Mouse (Mus musculus): ENCODE results near the gene M6pr. TPM values are rescaled to one million over a fixed set of nuclear protein-coding genes. Genes with fewer than 3 reads are reported as not detected.

Gene M6pr
- polyA plus RNA-seq, 1 experiment from 2014 or later = 111 TPM

DNA sequence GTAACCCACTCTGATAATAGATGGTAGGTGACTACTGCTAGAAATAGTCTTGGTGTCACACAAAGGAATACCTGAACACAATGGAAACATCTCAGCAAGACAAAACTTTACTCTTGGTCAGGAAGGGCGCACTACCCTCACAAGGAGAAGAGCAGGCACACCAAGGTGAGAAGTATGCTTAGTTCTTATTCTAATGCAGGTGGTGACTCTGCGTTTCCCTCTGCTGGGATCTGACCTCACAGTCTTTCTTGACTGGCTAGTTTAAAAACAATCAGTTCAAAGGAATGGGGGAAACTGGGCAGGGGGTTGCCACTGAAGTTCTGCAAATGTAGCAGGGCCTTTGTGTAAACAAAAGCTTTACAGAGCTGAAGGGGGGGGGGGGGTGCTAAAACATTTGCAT, 57.8 kb downstream of the M6pr start:
- Histone ChIP-seq H3K4me2 (replicated peaks; ENCODE audit: low read depth) (no peak overlapping the region), H3K36me3 (ENCODE audit: control insufficient read depth, insufficient read depth, low read length) (no peaks in the 10 kb centered on the region), H3K4me3 (ENCODE audit: low read depth, low read length) (no peak overlapping the region), H3K27ac (replicated peaks) (no peak overlapping the region), H3K9ac (ENCODE audit: low read length) (no peak overlapping the region), H3K9me3 (ENCODE audit: control insufficient read depth, low read length) (no peaks in the 10 kb centered on the region), H3K27me3 (ENCODE audit: control insufficient read depth, insufficient read depth, low read length) (no peaks in the 10 kb centered on the region), H3K4me1 (replicated peaks; ENCODE audit: control insufficient read depth, insufficient read depth) (no peaks in the 10 kb centered on the region)
- TF ChIP-seq CTCF (IDR thresholded peaks at IDR 0.05; ENCODE audit: low read depth) = no peak
- TF ChIP-seq EP300 (optimal IDR thresholded peaks at IDR 0.05) = no peak
- 34% methylated on average over 2 of the region's 2 CpGs for WGBS
- no peak for ATAC-seq (ENCODE audit: low FRiP score, low TSS enrichment)
- no peak for DNase-seq (ENCODE audit: low spot score)

- H3K9me3 ChIP-seq (ENCODE audit: control insufficient read depth, low read length) = no peaks in the 10 kb centered on the region
- H3K4me2 ChIP-seq (replicated peaks; ENCODE audit: low read depth) = no peak overlapping the region
- H3K27ac ChIP-seq (replicated peaks) = no peak overlapping the region
- H3K4me3 ChIP-seq (ENCODE audit: low read depth, low read length) = no peak overlapping the region
- ATAC-seq (ENCODE audit: low FRiP score, low TSS enrichment) (no peak), DNase-seq (ENCODE audit: low spot score) (no peak)
- no peaks in the 10 kb centered on the region for H3K4me1 ChIP-seq (replicated peaks; ENCODE audit: control insufficient read depth, insufficient read depth)
- H3K27me3 ChIP-seq (ENCODE audit: control insufficient read depth, insufficient read depth, low read length) = no peaks in the 10 kb centered on the region
- WGBS = 50% methylated on average over 3 of the region's 3 CpGs
- no peaks in the 10 kb centered on the region for H3K36me3 ChIP-seq (ENCODE audit: control insufficient read depth, insufficient read depth, low read length)
- TF ChIP-seq CTCF (IDR thresholded peaks at IDR 0.05; ENCODE audit: low read depth) (no peak), EP300 (optimal IDR thresholded peaks at IDR 0.05) (no peak)
- no peak overlapping the region for H3K9ac ChIP-seq (ENCODE audit: low read length)
Measured at GRCm38 (mm10) chr6:122366976-122367375, 58.5 kb downstream of the M6pr start.

Other genes with a start within 250 kb of the M6pr start
- 0.08 and 0.15 TPM in 2 replicates for gene Klrg1, start 25.8 kb upstream of the M6pr start, polyA plus RNA-seq (2015; fragmentation: Nextera tagmentation; extraction: Ambion mirVana)
- 5.3 and 6.1 TPM in 2 replicates for gene Phc1, start 31.8 kb downstream of the M6pr start, polyA plus RNA-seq (2015; fragmentation: Nextera tagmentation; extraction: Ambion mirVana)
- 1.7 and 2.4 TPM in 2 replicates for gene Rimklb, start 190.0 kb downstream of the M6pr start, polyA plus RNA-seq (2015; fragmentation: Nextera tagmentation; extraction: Ambion mirVana)
- 219 and 276 TPM in 2 replicates for gene Mfap5, start 197.1 kb downstream of the M6pr start, polyA plus RNA-seq (2015; fragmentation: Nextera tagmentation; extraction: Ambion mirVana)
- gene Aicda, start 245.1 kb downstream of the M6pr start, polyA plus RNA-seq (2015; fragmentation: Nextera tagmentation; extraction: Ambion mirVana) = 0.04 TPM in 1 of 2 replicates, not detected in the other